Mouse (Mus musculus) liver, embryonic 15.5 days (tissue): ENCODE measurements around the gene Gm20695. TPM values are rescaled to one million over a fixed set of nuclear protein-coding genes. Genes with fewer than 3 reads are reported as not detected.

Experiments used
- ATAC-seq: fragments of 200-750 bp; cut with Nextera tagmentation; 2 replicates; pipeline ENCODE4 v1.8.0; 2017; ENCODE audit warnings: moderate number of reproducible peaks, mild to moderate bottlenecking, moderate library complexity; ENCODE audit not compliant: insufficient read depth
- H3K27ac ChIP-seq: fragments of 300-500 bp; sonication (generic); replicated peaks from 2 replicates; pipeline ENCODE4 v1.5.1; 2015; ENCODE audit warnings: mild to moderate bottlenecking, inconsistent platforms
- H3K27me3 ChIP-seq: fragments of 300-500 bp; sonication (generic); 2 replicates; pipeline ENCODE4 v1.6.1; 2015; ENCODE audit warnings: mild to moderate bottlenecking, inconsistent platforms
- H3K36me3 ChIP-seq: fragments of 300-500 bp; sonication (generic); replicated peaks from 2 replicates; pipeline ENCODE4 v1.6.1; 2015; ENCODE audit warnings: moderate library complexity, mild to moderate bottlenecking, inconsistent platforms
- H3K4me1 ChIP-seq: fragments of 300-500 bp; sonication (generic); replicated peaks from 2 replicates; pipeline ENCODE4 v1.6.1; 2015; ENCODE audit warnings: inconsistent platforms
- H3K4me2 ChIP-seq: fragments of 300-500 bp; sonication (generic); 2 replicates; pipeline ENCODE4 v1.6.1; 2015; ENCODE audit warnings: moderate library complexity, mild to moderate bottlenecking, inconsistent platforms
- H3K4me3 ChIP-seq: fragments of 300-500 bp; sonication (generic); replicated peaks from 2 replicates; pipeline ENCODE4 v1.5.1; 2015; ENCODE audit warnings: mild to moderate bottlenecking, inconsistent platforms
- H3K9ac ChIP-seq: fragments of 300-500 bp; sonication (generic); 2 replicates; pipeline ENCODE4 v1.6.1; 2015; ENCODE audit warnings: moderate library complexity, mild to moderate bottlenecking, inconsistent platforms
- H3K9me3 ChIP-seq: fragments of 300-500 bp; sonication (generic); replicated peaks from 2 replicates; pipeline ENCODE4 v1.6.1; 2016; ENCODE audit warnings: inconsistent platforms
- WGBS: fragments of 180-500 bp; shearing (Covaris S2); methylation state at CpG from one replicate; pipeline ENCODE4 v1.1.7; 2015; ENCODE audit warnings: mixed read lengths; ENCODE audit not compliant: insufficient replicate concordance; 5-methylcytosine and 5-hydroxymethylcytosine counted together
- microRNA-seq: library from miRNA; unstranded; fragments of <30 nt; microRNA quantifications from one replicate; pipeline ENCODE4, GENCODE M21; 2016
- polyA plus RNA-seq: library from polyadenylated mRNA; unstranded; fragments of >200 nt; fragmentation: Nextera tagmentation; extraction: Ambion mirVana; gene quantifications from 2 replicates; pipeline ENCODE4 v1.2.1, GENCODE M21; 2015

The Gm20695 gene
- polyA plus RNA-seq, 1 experiment from 2014 or later = 0.46 TPM

- ATAC-seq = no peak
- WGBS = 73% methylated on average over 4 of the region's 4 CpGs
- H3K9ac ChIP-seq = no peak overlapping the region
- peaks cover 30% of the 10 kb centered on the region for H3K36me3 ChIP-seq
- H3K9me3 ChIP-seq = no peaks in the 10 kb centered on the region
- H3K4me3 ChIP-seq = no peak overlapping the region
- no peak overlapping the region for H3K4me2 ChIP-seq
- H3K27ac ChIP-seq = no peak overlapping the region
- 0 out of 2 replicates have a peak, but pooled peaks cover 4% of the 10 kb centered on the region for H3K4me1 ChIP-seq
- H3K27me3 ChIP-seq = no peaks in the 10 kb centered on the region
Measured at GRCm38 (mm10) chr16:3934701-3935100, 50.3 kb downstream of the Gm20695 start.

GRCm38 (mm10) chr16:3951141-3951540 lies 66.7 kb downstream of the Gm20695 start:
- Histone ChIP-seq H3K9me3 (no peaks in the 10 kb centered on the region), H3K27ac (no peak overlapping the region), H3K4me3 (no peak overlapping the region), H3K9ac (no peak overlapping the region), H3K36me3 (no peaks in the 10 kb centered on the region), H3K27me3 (no peaks in the 10 kb centered on the region), H3K4me2 (no peak overlapping the region), H3K4me1 (no peaks in the 10 kb centered on the region)
- WGBS = 51% methylated on average over 1 of the region's 1 CpGs
- ATAC-seq = no peak

GRCm38 (mm10) chr16:3956369-3956768 lies 71.9 kb downstream of the Gm20695 start:
- no peaks in the 10 kb centered on the region for H3K9me3 ChIP-seq
- 64% methylated on average over 6 of the region's 6 CpGs for WGBS
- H3K4me2 ChIP-seq = no peak overlapping the region
- no peaks in the 10 kb centered on the region for H3K36me3 ChIP-seq
- no peaks in the 10 kb centered on the region for H3K4me1 ChIP-seq
- ATAC-seq = no peak
- no peak overlapping the region for H3K9ac ChIP-seq
- H3K27me3 ChIP-seq = no peaks in the 10 kb centered on the region
- H3K4me3 ChIP-seq = no peak overlapping the region
- H3K27ac ChIP-seq = no peak overlapping the region

GRCm38 (mm10) chr16:3959261-3959660 lies 74.8 kb downstream of the Gm20695 start:
- no peak overlapping the region for H3K4me2 ChIP-seq
- no peaks in the 10 kb centered on the region for H3K4me1 ChIP-seq
- no peak overlapping the region for H3K9ac ChIP-seq
- WGBS = 47% methylated on average over 2 of the region's 2 CpGs
- H3K36me3 ChIP-seq = no peaks in the 10 kb centered on the region
- no peak for ATAC-seq
- H3K9me3 ChIP-seq = no peaks in the 10 kb centered on the region
- H3K4me3 ChIP-seq = no peak overlapping the region
- H3K27ac ChIP-seq = no peak overlapping the region
- no peaks in the 10 kb centered on the region for H3K27me3 ChIP-seq

GRCm38 (mm10) chr16:3964990-3965389 lies 80.5 kb downstream of the Gm20695 start:
- Histone ChIP-seq H3K4me3 (no peak overlapping the region), H3K27ac (no peak overlapping the region), H3K4me2 (no peak overlapping the region), H3K4me1 (no peaks in the 10 kb centered on the region), H3K9me3 (no peaks in the 10 kb centered on the region), H3K36me3 (no peaks in the 10 kb centered on the region), H3K9ac (no peak overlapping the region), H3K27me3 (no peaks in the 10 kb centered on the region)
- WGBS = 69% methylated on average over 10 of the region's 10 CpGs
- ATAC-seq = no peak

GRCm38 (mm10) chr16:3965534-3965933 lies 81.1 kb downstream of the Gm20695 start:
- H3K4me2 ChIP-seq = no peak overlapping the region
- H3K27ac ChIP-seq = no peak overlapping the region
- no peaks in the 10 kb centered on the region for H3K4me1 ChIP-seq
- 71% methylated on average over 3 of the region's 3 CpGs for WGBS
- no peak overlapping the region for H3K4me3 ChIP-seq
- H3K9me3 ChIP-seq = no peaks in the 10 kb centered on the region
- no peak for ATAC-seq
- H3K9ac ChIP-seq = no peak overlapping the region
- no peaks in the 10 kb centered on the region for H3K27me3 ChIP-seq
- H3K36me3 ChIP-seq = no peaks in the 10 kb centered on the region

Small RNAs within 50 kb of the gene (microRNA-seq; reads per million reads assigned to microRNA genes)
- not detected for gene Gm23493

Other genes with a start within 250 kb of the Gm20695 start
- gene Mefv, start 166.6 kb upstream of the Gm20695 start, polyA plus RNA-seq = 0.41 and 0.46 TPM in 2 replicates
- 12.3 and 14.6 TPM in 2 replicates for gene Zfp263, start 140.6 kb upstream of the Gm20695 start, polyA plus RNA-seq
- gene Olfr15, start 53.8 kb upstream of the Gm20695 start, polyA plus RNA-seq = not detected in 2 replicates
- 0.24 and 0.48 TPM in 2 replicates for gene Zfp174, start 37.4 kb upstream of the Gm20695 start, polyA plus RNA-seq
- gene Naa60, start 12.3 kb upstream of the Gm20695 start, polyA plus RNA-seq = 21.9 and 24.3 TPM in 2 replicates
- 2.1 and 2.2 TPM in 2 replicates for gene Zfp597, start 87 bp upstream of the Gm20695 start, polyA plus RNA-seq
- 2.0 and 2.7 TPM in 2 replicates for gene 1700037C18Rik, start 24.0 kb downstream of the Gm20695 start, polyA plus RNA-seq
- gene Cluap1, start 24.2 kb downstream of the Gm20695 start, polyA plus RNA-seq = 4.6 and 6.4 TPM in 2 replicates
- 0.18 and 0.31 TPM in 2 replicates for gene Nlrc3, start 92.0 kb downstream of the Gm20695 start, polyA plus RNA-seq
- gene Slx4, start 119.1 kb downstream of the Gm20695 start, polyA plus RNA-seq = 6.3 and 7.6 TPM in 2 replicates
- gene Dnase1, start 152.3 kb downstream of the Gm20695 start, polyA plus RNA-seq = 0.88 and 1.0 TPM in 2 replicates
- 75.6 and 81.1 TPM in 2 replicates for gene Trap1, start 193.2 kb downstream of the Gm20695 start, polyA plus RNA-seq